Mouse (Mus musculus): ENCODE data around the gene Pip5k1b. TPM values are rescaled to one million over a fixed set of nuclear protein-coding genes. Genes with fewer than 3 reads are reported as not detected.

Pip5k1b gene
- polyA plus RNA-seq, 1 experiment, result 2.8 TPM

- TF ChIP-seq POLR2A (IDR thresholded peaks at IDR 0.05; ENCODE audit: borderline replicate concordance, extremely low read depth, insufficient read depth, insufficient read length, poor library complexity, severe bottlenecking) (no peak), CTCF (IDR thresholded peaks at IDR 0.05; ENCODE audit: borderline replicate concordance, extremely low read depth, insufficient read depth, insufficient read length) (no peak)
These were observed 13.9 kb downstream of the Pip5k1b start for GRCm38 (mm10) chr19:24541669-24542292.

GRCm38 (mm10) chr19:24540952-24541668 lies 14.6 kb downstream of the Pip5k1b start:
- DNase-seq (ENCODE audit: low read depth), result no peak
- TF ChIP-seq POLR2A (IDR thresholded peaks at IDR 0.05; ENCODE audit: borderline replicate concordance, extremely low read depth, insufficient read depth, insufficient read length, poor library complexity, severe bottlenecking), result no peak
- TF ChIP-seq CTCF (IDR thresholded peaks at IDR 0.05; ENCODE audit: borderline replicate concordance, extremely low read depth, insufficient read depth, insufficient read length), result no peak

More at GRCm38 (mm10) chr19:24541669-24542292, 13.9 kb downstream of the Pip5k1b start:
- DNase-seq (ENCODE audit: low read depth), result peak; percentile 25

GRCm38 (mm10) chr19:24539041-24539440 lies 16.6 kb downstream of the Pip5k1b start:
- no peak for DNase-seq (ENCODE audit: low read depth)
- no peak for TF ChIP-seq POLR2A (IDR thresholded peaks at IDR 0.05; ENCODE audit: borderline replicate concordance, extremely low read depth, insufficient read depth, insufficient read length, poor library complexity, severe bottlenecking)
- no peak for TF ChIP-seq CTCF (IDR thresholded peaks at IDR 0.05; ENCODE audit: borderline replicate concordance, extremely low read depth, insufficient read depth, insufficient read length)

- TF ChIP-seq POLR2A (IDR thresholded peaks at IDR 0.05; ENCODE audit: borderline replicate concordance, extremely low read depth, insufficient read depth, insufficient read length, poor library complexity, severe bottlenecking) (no peak), CTCF (IDR thresholded peaks at IDR 0.05; ENCODE audit: borderline replicate concordance, extremely low read depth, insufficient read depth, insufficient read length) (no peak)
- DNase-seq (ENCODE audit: low read depth), result no peak
These were observed 17.5 kb downstream of the Pip5k1b start for GRCm38 (mm10) chr19:24538181-24538580.

- TF ChIP-seq CTCF (IDR thresholded peaks at IDR 0.05; ENCODE audit: borderline replicate concordance, extremely low read depth, insufficient read depth, insufficient read length), result no peak
- no peak for TF ChIP-seq POLR2A (IDR thresholded peaks at IDR 0.05; ENCODE audit: borderline replicate concordance, extremely low read depth, insufficient read depth, insufficient read length, poor library complexity, severe bottlenecking)
- DNase-seq (ENCODE audit: low read depth), result no peak
These were observed 18.0 kb downstream of the Pip5k1b start for GRCm38 (mm10) chr19:24537691-24538090.

- no peak for TF ChIP-seq CTCF (IDR thresholded peaks at IDR 0.05; ENCODE audit: borderline replicate concordance, extremely low read depth, insufficient read depth, insufficient read length)
- TF ChIP-seq POLR2A (IDR thresholded peaks at IDR 0.05; ENCODE audit: borderline replicate concordance, extremely low read depth, insufficient read depth, insufficient read length, poor library complexity, severe bottlenecking), result no peak
- no peak for DNase-seq (ENCODE audit: low read depth)
These were observed 18.8 kb downstream of the Pip5k1b start for GRCm38 (mm10) chr19:24536920-24537319.

- DNase-seq (ENCODE audit: low read depth), result no peak
- TF ChIP-seq CTCF (IDR thresholded peaks at IDR 0.05; ENCODE audit: borderline replicate concordance, extremely low read depth, insufficient read depth, insufficient read length) (no peak), POLR2A (IDR thresholded peaks at IDR 0.05; ENCODE audit: borderline replicate concordance, extremely low read depth, insufficient read depth, insufficient read length, poor library complexity, severe bottlenecking) (no peak)
These were observed 19.4 kb downstream of the Pip5k1b start for GRCm38 (mm10) chr19:24536280-24536679.

- DNase-seq (ENCODE audit: low read depth), result no peak
- TF ChIP-seq POLR2A (IDR thresholded peaks at IDR 0.05; ENCODE audit: borderline replicate concordance, extremely low read depth, insufficient read depth, insufficient read length, poor library complexity, severe bottlenecking) (no peak), CTCF (IDR thresholded peaks at IDR 0.05; ENCODE audit: borderline replicate concordance, extremely low read depth, insufficient read depth, insufficient read length) (no peak)
These were observed 20.5 kb downstream of the Pip5k1b start for GRCm38 (mm10) chr19:24535161-24535560.

GRCm38 (mm10) chr19:24534733-24535132 lies 20.9 kb downstream of the Pip5k1b start:
- DNase-seq (ENCODE audit: low read depth), result no peak
- no peak for TF ChIP-seq CTCF (IDR thresholded peaks at IDR 0.05; ENCODE audit: borderline replicate concordance, extremely low read depth, insufficient read depth, insufficient read length)
- TF ChIP-seq POLR2A (IDR thresholded peaks at IDR 0.05; ENCODE audit: borderline replicate concordance, extremely low read depth, insufficient read depth, insufficient read length, poor library complexity, severe bottlenecking), result no peak

GRCm38 (mm10) chr19:24528910-24529561 lies 26.6 kb downstream of the Pip5k1b start:
- TF ChIP-seq CTCF (IDR thresholded peaks at IDR 0.05; ENCODE audit: borderline replicate concordance, extremely low read depth, insufficient read depth, insufficient read length) (no peak), POLR2A (IDR thresholded peaks at IDR 0.05; ENCODE audit: borderline replicate concordance, extremely low read depth, insufficient read depth, insufficient read length, poor library complexity, severe bottlenecking) (no peak)
- no peak for DNase-seq (ENCODE audit: low read depth)

- DNase-seq (ENCODE audit: low read depth), result no peak
- TF ChIP-seq CTCF (IDR thresholded peaks at IDR 0.05; ENCODE audit: borderline replicate concordance, extremely low read depth, insufficient read depth, insufficient read length), result no peak
- no peak for TF ChIP-seq POLR2A (IDR thresholded peaks at IDR 0.05; ENCODE audit: borderline replicate concordance, extremely low read depth, insufficient read depth, insufficient read length, poor library complexity, severe bottlenecking)
These were observed 27.4 kb downstream of the Pip5k1b start for GRCm38 (mm10) chr19:24528129-24528730.

Measured in brain, embryonic 14.5 days (tissue).